Mouse (Mus musculus): ENCODE results near the gene Fam71e1.

The Fam71e1 gene

GRCm38 (mm10) chr7:44470696-44471612 is 25.4 kb upstream of the Fam71e1 start:
- no peak for DNase-seq (ENCODE audit: low read depth, low spot score)

GRCm38 (mm10) chr7:44471880-44472557 is 24.4 kb upstream of the Fam71e1 start:
- DNase-seq (ENCODE audit: low read depth, low spot score) = no peak

- DNase-seq (ENCODE audit: low read depth, low spot score) = no peak
These were observed 23.9 kb upstream of the Fam71e1 start for GRCm38 (mm10) chr7:44472558-44472885.

DNA sequence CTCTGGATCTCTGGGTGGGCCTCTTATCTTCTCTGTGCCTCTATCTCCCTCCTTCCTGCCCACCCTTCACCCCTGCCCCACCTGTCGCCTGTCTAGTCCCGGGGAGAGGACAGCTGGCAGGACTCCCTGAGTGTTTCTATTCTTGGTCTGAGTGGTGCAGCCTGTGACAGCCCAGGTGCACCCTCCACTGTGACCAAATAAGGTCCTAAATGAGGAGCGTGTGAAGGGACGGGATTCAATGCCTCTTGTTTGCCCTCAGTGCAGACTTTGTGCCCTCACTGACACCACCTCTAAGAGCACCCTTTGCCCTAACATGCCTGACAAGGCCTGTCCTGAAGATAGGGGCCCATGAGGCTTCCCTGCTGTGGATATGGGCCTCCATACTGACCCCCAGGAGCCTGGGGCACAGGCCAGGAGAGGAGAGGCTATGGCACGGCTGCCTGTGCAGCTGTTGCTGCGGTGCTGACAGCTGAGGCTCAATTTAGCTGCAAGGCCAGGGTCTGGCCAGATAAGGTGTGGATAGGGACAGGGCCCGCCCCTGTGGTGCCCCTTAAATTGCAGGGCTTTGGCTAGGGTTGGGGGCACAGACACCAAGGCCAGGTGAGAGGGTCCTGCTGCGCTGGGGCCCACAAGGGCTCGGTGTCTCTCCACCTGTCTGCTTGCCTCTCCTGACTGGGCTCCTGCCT is 23.3 kb upstream of the Fam71e1 start:
- no peak for DNase-seq (ENCODE audit: low read depth, low spot score)

GRCm38 (mm10) chr7:44474419-44474818 is 22.0 kb upstream of the Fam71e1 start:
- no peak for DNase-seq (ENCODE audit: low read depth, low spot score)

DNA sequence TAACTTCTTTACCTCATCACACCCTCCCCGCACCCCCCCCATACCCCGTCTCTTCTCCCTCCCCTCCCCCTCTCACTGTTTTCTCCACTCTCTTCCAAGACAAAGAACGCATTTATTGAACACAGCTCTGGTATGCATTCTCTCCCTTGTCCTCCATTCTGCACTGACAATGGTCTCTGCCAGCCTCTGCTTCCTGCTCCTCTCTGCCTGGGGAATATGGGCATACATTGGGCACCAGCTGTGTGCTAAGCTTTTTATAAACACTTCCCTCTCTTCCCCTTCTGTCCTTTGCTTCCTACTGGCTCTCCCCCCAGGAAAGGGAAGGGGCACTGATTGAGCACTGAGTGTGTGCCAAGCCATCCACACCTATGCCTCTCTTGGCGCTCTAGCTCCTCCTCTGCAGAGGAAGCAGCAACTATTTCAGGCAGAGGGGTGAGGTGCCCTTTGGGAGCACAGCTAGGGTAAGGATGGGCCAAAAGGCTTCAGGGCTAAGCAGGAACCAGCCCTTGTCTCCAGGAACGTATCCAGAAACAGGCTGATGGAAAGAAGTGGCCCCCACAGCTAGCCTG is 21.3 kb upstream of the Fam71e1 start:
- no peak for DNase-seq (ENCODE audit: low read depth, low spot score)

GRCm38 (mm10) chr7:44482836-44483435 is 13.4 kb upstream of the Fam71e1 start:
- DNase-seq (ENCODE audit: low read depth, low spot score) = no peak

DNA sequence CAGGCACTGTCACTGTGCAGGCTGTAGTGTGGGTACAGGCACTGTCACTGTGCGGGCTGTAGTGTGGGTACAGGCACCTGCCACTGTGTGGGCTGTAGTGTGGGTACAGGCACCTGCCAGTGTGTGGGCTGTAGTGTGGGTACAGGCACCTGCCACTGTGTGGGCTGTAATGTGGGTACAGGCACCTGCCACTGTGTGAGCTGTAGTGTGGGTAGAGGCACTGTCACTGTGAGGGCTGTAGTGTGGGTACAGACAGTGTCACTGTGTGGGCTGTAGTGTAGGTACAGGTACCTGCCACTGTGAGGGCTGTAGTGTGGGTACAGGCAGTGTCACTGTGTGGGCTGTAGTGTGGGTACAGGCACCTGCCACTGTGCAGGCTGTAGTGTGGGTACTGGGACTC is 12.3 kb upstream of the Fam71e1 start:
- no peak for DNase-seq (ENCODE audit: low read depth, low spot score)

DNA sequence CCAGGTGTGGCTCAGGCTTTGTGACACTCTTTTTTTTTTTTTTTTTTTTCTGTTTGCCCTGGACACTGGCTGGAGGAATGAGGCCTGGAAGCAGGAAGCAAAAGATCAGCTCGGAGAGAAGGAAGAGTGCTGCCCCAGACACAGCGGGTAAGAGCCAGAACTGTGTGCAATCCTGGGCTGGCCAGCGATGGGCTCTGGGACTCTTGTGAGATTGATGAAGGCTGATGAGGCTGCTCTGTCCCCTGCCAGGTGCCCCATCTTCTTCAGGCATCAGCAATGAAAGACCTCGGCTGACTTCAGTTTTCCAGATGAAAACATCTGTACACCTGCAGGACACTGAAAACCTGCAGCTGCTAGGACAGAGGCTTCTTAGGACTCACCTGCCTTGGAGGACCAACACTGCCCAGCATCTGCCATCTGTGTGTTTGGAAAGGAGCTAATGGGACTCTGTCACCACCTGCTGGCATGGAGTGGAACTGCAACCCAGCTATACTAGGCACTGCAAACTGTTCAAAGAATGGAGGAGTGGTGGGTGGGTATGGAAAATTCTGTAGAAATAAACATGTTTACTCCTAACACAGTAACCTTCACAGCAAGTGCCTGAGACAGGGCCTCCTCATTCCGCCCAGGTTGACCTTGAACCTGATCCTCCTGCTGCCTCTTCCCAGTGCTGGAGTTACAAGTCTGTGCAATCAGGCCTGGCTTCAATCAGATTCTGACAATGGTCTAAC is 11.4 kb upstream of the Fam71e1 start:
- peak; percentile 80 for DNase-seq (ENCODE audit: low read depth, low spot score)

DNA sequence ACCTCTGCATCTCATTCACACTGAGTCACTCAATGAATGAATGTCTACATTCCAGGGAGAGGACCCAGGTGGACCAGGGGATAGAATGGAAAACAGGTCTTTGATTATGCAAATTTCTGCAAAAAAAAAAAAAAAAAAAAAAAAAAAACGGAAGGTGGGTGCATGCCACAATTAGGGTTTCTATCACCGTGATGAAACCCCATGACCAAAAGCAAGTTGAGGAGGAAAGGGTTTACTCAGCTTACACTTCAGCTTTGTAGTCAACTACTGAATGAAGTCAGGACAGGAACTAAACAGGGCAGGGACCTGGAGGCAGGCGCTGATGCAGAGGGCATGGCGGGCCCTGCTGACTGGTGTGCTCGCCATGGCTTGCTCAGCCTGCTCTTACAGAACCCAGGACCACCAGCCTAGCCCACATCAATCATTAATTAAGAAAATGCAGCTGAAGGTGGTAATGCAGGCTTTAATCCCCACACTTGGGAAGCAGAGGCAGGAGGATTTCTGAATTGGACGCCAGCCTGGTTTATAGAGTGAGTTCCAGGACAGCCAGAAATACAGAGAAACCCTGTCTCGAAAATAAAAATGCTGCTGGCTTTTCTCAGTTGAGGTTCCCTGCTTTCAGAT is 10.7 kb upstream of the Fam71e1 start:
- no peak for DNase-seq (ENCODE audit: low read depth, low spot score)

- no peak for DNase-seq (ENCODE audit: low read depth, low spot score)
These were observed 9.3 kb upstream of the Fam71e1 start for GRCm38 (mm10) chr7:44486927-44487575.

DNA sequence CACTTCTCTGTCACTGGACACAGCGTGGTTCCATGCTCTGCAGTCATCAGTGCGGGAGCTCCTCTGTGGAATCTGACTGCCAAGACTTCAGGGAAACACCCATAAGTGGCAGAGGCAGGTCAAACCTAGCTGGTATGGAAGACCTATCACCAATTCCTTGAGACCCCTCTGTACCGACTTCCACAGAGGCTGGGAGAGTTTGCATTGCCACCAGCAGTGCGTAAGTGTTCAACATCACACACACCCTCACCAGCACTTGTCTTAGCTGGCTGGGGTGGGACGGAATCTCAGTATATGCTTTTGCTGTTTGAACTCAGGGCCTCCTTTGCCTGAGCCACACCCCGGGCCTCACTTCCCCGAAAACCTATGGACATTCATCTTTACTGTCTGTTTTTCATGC is 8.4 kb upstream of the Fam71e1 start:
- DNase-seq (ENCODE audit: low read depth, low spot score) = no peak

- no peak for DNase-seq (ENCODE audit: low read depth, low spot score)
These were observed 7.8 kb upstream of the Fam71e1 start for GRCm38 (mm10) chr7:44488545-44488944.

DNA sequence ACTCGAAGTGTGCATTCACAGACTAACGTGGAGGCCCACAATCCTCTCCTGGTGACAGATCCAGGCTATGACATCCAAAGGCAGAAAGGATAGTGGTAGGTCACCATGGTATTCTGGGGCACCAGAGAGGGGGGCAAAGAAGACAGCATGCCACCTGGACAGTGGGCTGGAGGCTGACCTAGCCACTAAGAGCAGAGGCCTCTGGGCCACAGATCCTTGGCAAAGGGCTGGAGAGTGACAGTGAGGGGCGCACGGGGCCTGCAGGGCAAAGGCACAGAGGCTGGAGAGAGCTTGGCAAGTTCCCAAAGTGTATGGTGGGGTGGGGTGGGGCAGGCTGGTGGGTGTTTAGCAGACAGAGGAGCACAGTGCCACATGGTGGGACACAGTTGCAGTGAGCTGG is 6.1 kb upstream of the Fam71e1 start:
- DNase-seq (ENCODE audit: low read depth, low spot score) = no peak

DNA sequence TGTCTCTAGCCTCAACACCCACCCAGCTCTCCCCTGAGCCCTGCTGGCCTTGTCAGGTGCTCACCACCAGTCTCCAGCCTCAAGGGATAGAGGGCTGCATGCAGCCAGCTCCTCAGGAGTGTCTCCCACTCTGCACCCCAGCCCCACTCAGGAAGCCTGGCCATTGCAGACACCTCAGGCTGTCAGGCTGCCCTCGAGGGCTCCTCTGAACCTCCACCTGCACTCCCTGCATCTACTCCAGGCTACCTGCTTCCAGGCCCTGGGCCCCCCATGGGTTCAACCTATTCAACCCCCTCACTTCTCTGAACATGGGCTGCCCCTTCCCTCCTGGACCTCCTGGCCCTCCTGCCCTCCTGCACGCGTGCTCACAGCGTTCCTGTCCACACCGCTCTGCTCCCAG is 5.0 kb upstream of the Fam71e1 start:
- DNase-seq (ENCODE audit: low read depth, low spot score) = no peak

DNA sequence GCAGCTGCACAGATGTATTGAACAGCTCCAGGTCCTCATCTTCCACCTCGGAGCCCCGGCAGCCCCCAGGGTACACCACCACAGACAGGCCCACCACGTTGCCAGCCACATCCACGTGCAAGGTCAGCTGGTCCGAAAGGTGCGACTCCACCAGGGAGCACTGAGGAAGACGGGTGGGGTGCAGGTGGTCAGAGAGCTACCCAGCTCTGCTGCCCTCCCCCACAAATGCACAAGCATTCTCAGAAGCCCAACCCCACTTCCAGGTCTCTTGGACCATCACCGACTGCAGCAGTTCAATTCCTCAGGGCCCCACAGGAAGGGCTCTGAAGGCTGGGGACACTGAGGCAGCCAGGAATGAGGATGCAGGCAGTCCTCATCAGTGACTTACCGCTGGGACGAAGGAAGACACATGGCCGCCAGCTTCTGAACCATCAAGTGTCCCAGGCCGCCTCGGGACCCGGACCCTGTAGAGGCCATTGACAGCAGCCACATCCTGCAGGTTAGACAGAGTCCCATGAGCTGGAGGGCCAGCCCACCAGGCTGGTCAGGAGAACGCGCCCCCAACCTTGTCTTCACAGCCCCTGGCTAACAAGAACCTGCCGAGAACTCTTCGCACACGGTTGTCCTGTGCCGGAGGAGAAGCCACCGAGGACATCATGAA is 4.1 kb upstream of the Fam71e1 start:
- no peak for DNase-seq (ENCODE audit: low read depth, low spot score)

DNA sequence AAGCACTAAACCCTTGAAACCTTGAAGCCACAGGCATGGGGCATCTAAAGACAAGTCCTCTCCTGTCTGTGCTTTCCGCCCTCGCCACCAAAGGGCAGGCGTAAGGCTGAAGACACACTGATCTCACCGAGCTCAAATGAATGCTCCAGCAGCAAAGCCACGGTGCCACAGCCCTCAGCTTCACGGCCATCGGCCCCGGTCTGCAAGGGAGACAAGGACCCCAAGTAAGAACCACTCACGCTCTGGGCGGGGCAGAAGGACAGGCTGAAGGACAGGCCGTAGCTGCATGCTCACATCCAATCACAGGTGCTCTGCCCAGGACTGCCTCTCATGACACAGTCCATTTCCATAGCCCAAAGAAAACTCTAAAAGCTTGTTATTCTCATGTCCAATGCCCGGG is 1.7 kb upstream of the Fam71e1 start:
- no peak for DNase-seq (ENCODE audit: low read depth, low spot score)

DNA sequence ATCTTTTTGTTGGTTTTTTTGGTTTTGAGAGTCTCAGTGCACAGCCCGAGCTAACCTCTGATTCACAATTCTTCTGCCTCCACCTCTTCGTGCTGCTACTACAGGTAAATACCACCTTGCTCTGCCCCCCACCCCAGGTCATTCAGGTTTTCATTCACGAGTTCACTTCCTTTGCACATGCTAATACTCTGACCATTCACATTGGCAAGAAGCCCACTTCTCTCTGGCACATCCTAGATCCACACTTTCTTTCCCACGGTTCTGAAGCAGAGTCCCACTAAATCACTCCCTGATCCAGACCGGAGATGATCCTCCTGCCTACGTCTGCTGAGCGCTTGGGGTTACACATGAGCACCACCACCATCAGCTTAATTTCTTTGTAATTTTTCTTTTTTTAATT is 1.3 kb upstream of the Fam71e1 start:
- no peak for DNase-seq (ENCODE audit: low read depth, low spot score)

- DNase-seq (ENCODE audit: low read depth, low spot score) = no peak
These were observed 359 bp downstream of the Fam71e1 start for GRCm38 (mm10) chr7:44496771-44497109.

Data from CD4-positive helper T cell, adult 2 months (primary cell).